Mouse (Mus musculus) CH12.LX (cell line): Measurements from ENCODE around the gene Thg1l. TPM values are rescaled to one million over a fixed set of nuclear protein-coding genes. Genes with fewer than 3 reads are reported as not detected.

ENCODE experiments used
- DNase-seq: peaks from one replicate; pipeline ENCODE4 v3.0.0-alpha.2; 2013; ENCODE audit errors: extremely low read depth
- H3K27ac ChIP-seq: 2 replicates; pipeline ENCODE4 v1.5.1; 2012; ENCODE audit warnings: low read depth, mild to moderate bottlenecking, control low read depth, moderate library complexity; ENCODE audit not compliant: insufficient read depth
- H3K27me3 ChIP-seq: replicated peaks from 2 replicates; pipeline ENCODE3; 2012; ENCODE audit warnings: inconsistent platforms
- H3K36me3 ChIP-seq, 2 experiments: replicated peaks in 1 of 2; 2 replicates each; pipeline versions ENCODE3 to v1.6.1; 2012; ENCODE audit warnings: inconsistent platforms in 1 of 2, low read length in 1 of 2, mild to moderate bottlenecking in 1 of 2, mixed read lengths in 1 of 2, moderate library complexity in 1 of 2; ENCODE audit not compliant: control insufficient read depth in 1 of 2, insufficient read depth in 1 of 2
- H3K4me1 ChIP-seq, 2 experiments: 2 replicates each; pipeline ENCODE4 v1.6.1; 2012; ENCODE audit warnings: inconsistent platforms in 1 of 2, moderate library complexity in 1 of 2; ENCODE audit not compliant: insufficient read depth in 2 of 2, control insufficient read depth in 1 of 2
- H3K4me2 ChIP-seq: 2 replicates; pipeline ENCODE4 v1.6.1; 2012; ENCODE audit warnings: low read depth, mild to moderate bottlenecking, control low read depth; ENCODE audit not compliant: poor library complexity, insufficient read depth, severe bottlenecking
- H3K4me3 ChIP-seq, 3 experiments: fragments of 150-350 bp in 1 of 3; sonication (generic) in 1 of 3; replicated peaks in 1 of 3; 2 replicates each; pipeline versions ENCODE3 to v1.5.1; 2011 to 2012; ENCODE audit warnings: low read depth in 2 of 3, low read length in 2 of 3, mild to moderate bottlenecking in 2 of 3, moderate library complexity in 2 of 3, control low read depth in 1 of 3, improper control_type of control experiment in 1 of 3, inconsistent platforms in 1 of 3, mixed read lengths in 1 of 3; ENCODE audit not compliant: poor library complexity in 1 of 3
- H3K79me2 ChIP-seq: replicated peaks from 2 replicates; pipeline ENCODE4 v1.6.1; 2012; ENCODE audit warnings: mild to moderate bottlenecking, moderate library complexity; ENCODE audit not compliant: control insufficient read depth, poor library complexity, insufficient read depth, severe bottlenecking; ENCODE audit errors: extremely low read depth
- H3K9ac ChIP-seq: 2 replicates; pipeline ENCODE4 v1.6.1; 2012; ENCODE audit warnings: low read depth, mild to moderate bottlenecking, control low read depth, moderate library complexity; ENCODE audit not compliant: insufficient read depth
- H3K9me3 ChIP-seq: replicated peaks from 2 replicates; pipeline ENCODE3; 2012; ENCODE audit warnings: low read length, inconsistent platforms, mixed read lengths
- ELF1 ChIP-seq: IDR thresholded peaks from 2 replicates; pipeline ENCODE4 v1.6.1; 2014; ENCODE audit warnings: low read depth, mild to moderate bottlenecking, inconsistent platforms, low read length, improper control_type of control experiment
- IRF4 ChIP-seq: IDR thresholded peaks from 2 replicates; pipeline ENCODE4 v1.6.1; 2014; ENCODE audit warnings: low read depth, mild to moderate bottlenecking, inconsistent platforms, low read length, improper control_type of control experiment
- JUND ChIP-seq: conservative IDR thresholded peaks from 2 replicates; pipeline ENCODE4 v1.6.1; 2011; ENCODE audit warnings: low read depth, low read length, improper control_type of control experiment
- KAT2A ChIP-seq: IDR thresholded peaks from 2 replicates; pipeline ENCODE4 v1.6.1; 2012; ENCODE audit warnings: low read length, improper control_type of control experiment, inconsistent platforms; ENCODE audit not compliant: insufficient replicate concordance
- MEF2A ChIP-seq: IDR thresholded peaks from 2 replicates; pipeline ENCODE4 v1.6.1; 2014; ENCODE audit warnings: low read depth, mild to moderate bottlenecking, inconsistent platforms, low read length, improper control_type of control experiment, borderline replicate concordance
- PAX5 ChIP-seq: IDR thresholded peaks from 2 replicates; pipeline ENCODE4 v1.6.1; 2012; ENCODE audit warnings: low read length, inconsistent platforms, mixed read lengths
- RAD21 ChIP-seq: IDR thresholded peaks from 2 replicates; pipeline ENCODE4 v1.6.1; 2011; ENCODE audit warnings: low read depth, mild to moderate bottlenecking, low read length, improper control_type of control experiment, moderate library complexity
- RCOR1 ChIP-seq: conservative IDR thresholded peaks from 2 replicates; pipeline ENCODE4 v1.6.1; 2012; ENCODE audit warnings: low read depth, mild to moderate bottlenecking, inconsistent platforms, low read length, improper control_type of control experiment
- SMC3 ChIP-seq: IDR thresholded peaks from 2 replicates; pipeline ENCODE4 v1.6.1; 2011; ENCODE audit warnings: low read depth, low read length, improper control_type of control experiment
- TBP ChIP-seq: conservative IDR thresholded peaks from 2 replicates; pipeline ENCODE4 v1.6.1; 2011; ENCODE audit warnings: low read depth, low read length, improper control_type of control experiment
- TCF12 ChIP-seq: IDR thresholded peaks from 2 replicates; pipeline ENCODE4 v1.6.1; 2014; ENCODE audit warnings: low read depth, mild to moderate bottlenecking, inconsistent platforms, low read length, improper control_type of control experiment
- UBTF ChIP-seq: IDR thresholded peaks from 2 replicates; pipeline ENCODE4 v1.6.1; 2012; ENCODE audit warnings: low read depth, mild to moderate bottlenecking, inconsistent platforms, low read length, improper control_type of control experiment, moderate library complexity
- USF1 ChIP-seq: IDR thresholded peaks from 2 replicates; pipeline ENCODE4 v1.6.1; 2014; ENCODE audit warnings: low read depth, mild to moderate bottlenecking, inconsistent platforms, low read length, improper control_type of control experiment
- ZKSCAN1 ChIP-seq: IDR thresholded peaks from 2 replicates; pipeline ENCODE4 v1.6.1; 2012; ENCODE audit warnings: low read depth, inconsistent platforms, low read length, improper control_type of control experiment, borderline replicate concordance
- ZNF384 ChIP-seq: IDR thresholded peaks from 2 replicates; pipeline ENCODE4 v1.6.1; 2012; ENCODE audit warnings: low read depth, low read length, improper control_type of control experiment, inconsistent platforms
- dilution Hi-C: fragments of 300-500 bp; cut with MboI; formaldehyde crosslinking; loops from 2 replicates; pipeline ENCODE4 v1.14.3; 2020; ENCODE audit warnings: low sequenced_read_pairs; ENCODE audit not compliant: extremely low pct_unique_long_range_greater_than_20kb, extremely low pct_ligation_motif_present
- in situ Hi-C: fragments of 300-500 bp; cut with MboI; formaldehyde crosslinking; loops from 3 replicates; pipeline ENCODE4 v1.14.3; 2019; ENCODE audit warnings: low sequenced_read_pairs, low pct_ligation_motif_present, low pct_unique_long_range_greater_than_20kb, mixed read lengths
- polyA plus RNA-seq: library from polyadenylated mRNA; unstranded; fragments of >175 nt; gene quantifications from 2 replicates; pipeline ENCODE4 v1.2.1, GENCODE M21; 2012; ENCODE audit warnings: low read depth; ENCODE audit not compliant: insufficient read length
- total RNA-seq, 2 experiments: library from RNA; depleted of rRNA; stranded (reverse); fragments of 300-350 nt in 1 of 2; fragments of >200 nt in 1 of 2; gene quantifications; 2 replicates each; pipeline ENCODE4 v1.2.3; 2012 to 2014

The Thg1l gene
- total and polyA plus RNA-seq, 3 experiments = 32.7 to 60.0 (median 45.6) TPM

DNA sequence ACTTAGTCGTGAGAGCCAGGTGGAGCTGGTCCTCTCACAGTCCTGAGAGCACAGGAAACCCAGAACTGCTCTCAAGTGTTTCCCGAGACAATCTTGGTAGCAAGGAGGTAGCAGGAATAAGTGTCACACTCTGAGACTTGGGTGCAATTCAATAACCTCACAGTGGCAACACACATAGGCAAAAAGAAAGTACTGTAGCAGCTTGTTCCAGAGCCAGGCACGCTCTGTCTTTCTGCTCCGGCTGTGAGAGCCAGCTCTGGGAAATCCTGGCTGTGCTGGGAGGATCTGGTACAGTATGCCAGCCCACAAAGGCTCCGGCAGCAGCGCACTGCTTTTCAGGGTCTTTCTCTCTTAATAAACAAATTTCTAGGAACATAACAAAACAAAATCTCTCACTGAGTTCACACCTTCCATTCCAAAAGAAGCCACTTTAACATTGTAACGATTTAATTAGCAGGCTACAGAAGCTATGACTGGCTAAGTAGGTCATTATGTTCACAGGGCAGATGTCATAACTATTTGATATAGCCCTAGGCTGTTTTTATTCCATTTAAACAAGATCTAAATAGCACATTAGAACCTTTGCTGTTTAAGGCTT is 12.1 kb downstream of the Thg1l start:
- DNase-seq = no peak
- no peak overlapping the region for H3K4me2 ChIP-seq
- in situ Hi-C loops = no loop called here
- H3K27me3 ChIP-seq = no peaks in the 10 kb centered on the region
- H3K4me1 ChIP-seq = peaks cover 0 to 24% of the 10 kb centered on the region in 2 experiments; a peak in 3 of 4 replicates
- no peaks in the 10 kb centered on the region for H3K79me2 ChIP-seq
- H3K9me3 ChIP-seq = no peaks in the 10 kb centered on the region
- no peak overlapping the region for H3K27ac ChIP-seq
- H3K9ac ChIP-seq = no peak overlapping the region; the same call in 1 of the 2 replicates
- H3K4me3 ChIP-seq = peak overlapping the region in 2 of 3 experiments; percentile 71 to 79
- peaks cover 8 to 56% of the 10 kb centered on the region in 2 experiments for H3K36me3 ChIP-seq
- TF ChIP-seq SMC3 (no peak), JUND (no peak)
- dilution Hi-C loops = no loop called here

DNA sequence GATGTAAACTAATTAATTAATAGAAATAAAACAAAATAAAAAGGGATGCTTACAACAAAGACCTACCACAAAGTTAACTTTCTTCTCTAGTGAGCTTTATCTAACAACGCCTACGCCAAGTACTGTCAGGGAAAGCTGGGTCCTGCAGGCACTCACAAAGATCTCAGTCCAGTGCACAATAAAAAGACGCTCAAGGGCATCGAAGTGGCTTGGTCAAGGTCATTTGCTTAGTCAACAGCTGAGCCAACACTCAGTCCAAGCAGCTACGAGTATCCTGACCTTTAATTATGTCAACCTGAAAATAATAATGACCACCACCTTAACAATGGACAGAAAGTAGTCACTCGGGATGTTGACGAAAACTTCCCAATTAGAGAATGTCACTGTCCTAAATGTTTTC is 13.0 kb downstream of the Thg1l start:
- Histone ChIP-seq H3K36me3 (peaks cover 3 to 54% of the 10 kb centered on the region in 2 experiments), H3K79me2 (no peaks in the 10 kb centered on the region), H3K9me3 (no peaks in the 10 kb centered on the region), H3K9ac (no peak overlapping the region), H3K27me3 (no peaks in the 10 kb centered on the region), H3K4me3 (no peak overlapping the region), H3K4me2 (no peak overlapping the region), H3K27ac (no peak overlapping the region), H3K4me1 (peaks cover 0 to 24% of the 10 kb centered on the region in 2 experiments; a peak in 3 of 4 replicates)
- no peak for TF ChIP-seq ZKSCAN1
- no peak for TF ChIP-seq RCOR1
- TF ChIP-seq SMC3 = no peak
- no peak for TF ChIP-seq USF1
- no peak for TF ChIP-seq KAT2A
- TF ChIP-seq MEF2A = no peak
- no peak for TF ChIP-seq TBP
- no peak for TF ChIP-seq PAX5
- TF ChIP-seq IRF4 = no peak
- TF ChIP-seq ELF1 = no peak
- no peak for TF ChIP-seq RAD21
- TF ChIP-seq TCF12 = no peak
- TF ChIP-seq UBTF = no peak
- no peak for TF ChIP-seq ZNF384
- in situ Hi-C loops = no loop called here
- no peak for DNase-seq
- dilution Hi-C loops = no loop called here
